Mouse (Mus musculus) retina, adult 2 months (tissue): Measurements from ENCODE around the gene Prr7.

Experiments
- DNase-seq: peaks from one replicate; pipeline ENCODE4 v3.0.0-alpha.2; 2012; ENCODE audit warnings: low read depth, low spot score

The Prr7 gene

DNA sequence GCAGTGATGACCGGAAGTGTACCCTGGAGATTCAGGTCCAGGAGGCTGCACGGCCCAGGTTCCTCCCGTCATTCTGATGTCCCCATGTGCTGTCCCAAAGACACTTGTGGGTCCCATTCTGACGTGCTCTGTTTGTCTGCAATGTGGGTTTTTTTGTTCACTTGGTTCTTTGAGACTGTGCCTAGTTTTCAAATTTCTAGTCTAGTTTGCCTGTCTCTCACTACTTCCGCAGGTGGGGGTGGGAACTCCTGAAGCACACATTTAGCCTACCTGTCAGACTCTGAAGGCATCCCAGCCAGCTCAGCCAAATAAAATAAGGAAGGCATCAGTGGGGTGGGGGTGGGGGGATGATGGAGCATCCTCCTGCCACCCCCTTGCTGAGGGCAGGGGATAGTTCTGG is 15.9 kb upstream of the Prr7 start:
- DNase-seq = no peak

DNA sequence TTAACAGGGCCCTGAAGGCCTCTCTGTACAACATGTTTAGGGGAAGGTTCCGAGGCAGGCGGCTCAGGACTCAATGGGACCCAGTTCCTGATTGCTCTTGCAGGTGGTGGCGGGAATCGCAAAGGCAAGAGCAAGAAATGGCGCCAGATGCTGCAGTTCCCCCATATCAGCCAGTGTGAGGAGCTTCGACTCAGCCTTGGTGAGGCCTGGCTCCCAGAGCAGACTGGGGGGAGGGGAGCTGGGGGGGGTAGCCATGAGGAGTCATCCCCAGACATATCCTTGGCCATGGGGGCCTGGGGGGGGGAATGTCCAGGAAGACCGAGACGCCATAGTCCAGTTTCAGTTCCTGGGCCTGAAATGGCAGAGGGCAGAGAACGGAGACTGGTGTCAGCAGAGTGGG is 14.9 kb upstream of the Prr7 start:
- DNase-seq = no peak

DNA sequence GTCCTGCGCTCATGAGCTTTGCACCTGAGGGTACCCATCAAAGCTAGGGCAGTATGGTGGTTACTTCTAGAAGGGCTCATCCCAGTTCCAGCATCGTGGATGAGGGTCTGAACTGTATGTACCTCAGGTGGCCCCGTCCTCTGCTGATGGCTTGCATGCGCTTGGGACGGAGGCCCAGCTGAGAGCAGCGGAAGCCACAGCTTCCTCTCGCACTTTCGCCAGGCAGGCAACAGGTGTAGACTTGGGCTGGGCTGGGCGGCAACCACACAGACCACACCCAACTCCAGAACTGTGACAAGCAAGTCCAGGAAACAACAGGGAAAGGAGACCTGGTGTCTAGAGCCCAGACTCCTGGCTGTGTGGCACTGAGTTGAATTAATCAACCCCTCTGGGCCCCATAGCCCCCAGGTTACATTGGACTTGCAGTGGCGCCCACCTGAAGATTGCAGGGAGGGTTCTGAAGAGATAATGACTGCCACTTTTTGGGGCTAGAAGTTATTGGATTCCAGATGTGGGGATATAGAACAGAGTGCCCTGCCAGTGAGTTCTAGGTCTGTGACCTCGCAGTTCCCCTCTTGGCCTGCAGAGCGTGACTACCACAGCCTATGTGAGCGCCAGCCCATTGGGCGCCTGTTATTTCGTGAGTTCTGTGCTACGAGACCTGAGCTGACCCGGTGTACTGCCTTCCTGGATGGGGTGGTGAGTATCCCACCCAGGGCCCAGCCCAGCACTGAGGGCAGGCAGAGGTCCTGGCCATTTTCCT is 14.2 kb upstream of the Prr7 start:
- no peak for DNase-seq

DNA sequence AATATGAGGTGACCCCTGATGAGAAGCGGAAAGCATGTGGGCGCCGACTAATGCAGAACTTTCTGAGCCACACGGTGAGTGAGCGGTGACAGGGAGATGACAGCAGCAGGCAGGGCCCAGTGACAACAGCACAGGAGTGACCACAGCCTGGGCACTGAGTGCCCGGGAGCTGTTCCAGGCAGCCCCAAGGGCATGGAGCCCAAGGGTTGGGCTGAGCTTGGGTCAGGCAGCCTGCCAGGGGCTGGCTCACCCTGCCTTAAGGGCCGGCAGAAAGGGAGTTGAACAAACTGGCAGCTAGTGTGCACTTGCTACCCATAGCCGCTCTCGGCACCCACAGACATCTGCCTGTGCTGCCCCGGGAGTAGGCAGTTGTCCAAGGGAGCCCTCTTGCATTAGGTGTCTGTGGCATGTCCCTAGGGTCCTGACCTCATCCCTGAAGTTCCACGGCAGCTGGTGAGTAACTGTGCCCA is 13.5 kb upstream of the Prr7 start:
- DNase-seq = no peak

DNA sequence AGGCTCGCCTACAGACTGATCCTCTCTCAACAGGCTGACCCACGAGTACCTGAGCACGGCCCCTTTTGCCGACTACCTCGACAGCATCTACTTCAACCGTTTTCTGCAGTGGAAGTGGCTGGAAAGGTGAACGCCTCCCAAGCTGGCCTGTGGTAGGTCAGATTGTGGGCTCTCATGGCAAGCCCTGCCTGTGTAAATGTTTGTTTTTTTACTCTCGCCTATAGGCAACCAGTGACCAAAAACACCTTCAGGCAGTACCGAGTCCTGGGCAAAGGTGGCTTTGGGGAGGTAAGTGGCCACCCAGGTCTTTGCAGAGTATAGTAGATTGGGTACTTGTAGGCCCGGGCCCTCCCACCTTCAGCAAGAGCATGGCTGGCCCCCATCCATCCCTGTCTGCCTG is 12.8 kb upstream of the Prr7 start:
- no peak for DNase-seq

DNA sequence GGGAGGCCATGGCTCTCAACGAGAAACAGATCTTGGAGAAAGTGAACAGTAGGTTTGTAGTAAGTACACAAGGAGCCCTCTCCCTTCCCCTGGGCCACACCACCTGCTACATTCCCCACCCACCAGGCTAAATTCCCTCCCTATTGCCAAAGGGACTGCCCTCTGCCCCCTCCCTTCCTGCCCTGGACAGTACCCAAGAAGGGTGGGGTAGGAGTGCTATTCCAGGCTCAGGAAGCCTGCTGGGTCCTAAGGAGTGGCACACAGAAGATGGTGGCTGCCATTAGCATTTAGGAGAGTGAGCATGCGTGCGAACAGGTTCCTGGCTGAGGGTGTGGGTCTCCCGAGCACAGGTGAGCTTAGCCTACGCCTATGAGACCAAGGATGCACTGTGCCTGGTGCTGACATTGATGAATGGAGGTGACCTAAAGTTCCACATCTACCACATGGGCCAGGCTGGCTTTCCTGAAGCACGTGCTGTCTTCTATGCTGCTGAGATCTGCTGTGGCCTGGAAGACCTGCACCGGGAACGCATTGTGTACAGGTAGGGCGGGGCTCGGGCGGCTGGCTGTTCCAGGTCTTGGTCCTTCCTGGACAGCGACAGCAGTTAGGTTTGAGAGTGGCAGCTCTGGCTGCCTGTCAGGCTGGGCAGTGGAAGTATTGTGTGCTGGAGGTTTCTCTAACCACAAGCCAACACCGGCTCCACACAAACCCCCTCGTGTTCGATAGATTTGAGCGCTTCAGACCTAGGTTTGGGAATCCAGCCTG is 12.1 kb upstream of the Prr7 start:
- DNase-seq = no peak

DNA sequence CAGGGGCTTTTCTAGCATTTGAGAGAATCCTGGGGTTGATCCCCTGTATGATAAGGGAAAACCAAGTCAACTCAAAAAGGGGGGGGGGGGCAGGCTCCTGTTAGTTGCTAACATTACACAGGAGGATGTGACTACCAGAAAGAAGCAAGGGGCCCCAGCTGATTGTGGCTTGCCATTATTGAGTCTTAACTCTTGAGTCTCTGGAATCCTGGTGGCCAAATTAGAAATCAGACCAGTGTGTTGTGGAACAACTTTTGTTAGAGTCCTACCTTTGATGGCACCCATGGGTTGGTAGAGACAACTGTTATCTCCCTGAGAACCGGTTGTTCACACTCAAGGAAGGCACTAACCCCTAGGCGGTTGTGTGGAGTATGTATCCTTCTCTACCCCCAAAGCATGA is 1.1 kb upstream of the Prr7 start:
- no peak for DNase-seq

DNA sequence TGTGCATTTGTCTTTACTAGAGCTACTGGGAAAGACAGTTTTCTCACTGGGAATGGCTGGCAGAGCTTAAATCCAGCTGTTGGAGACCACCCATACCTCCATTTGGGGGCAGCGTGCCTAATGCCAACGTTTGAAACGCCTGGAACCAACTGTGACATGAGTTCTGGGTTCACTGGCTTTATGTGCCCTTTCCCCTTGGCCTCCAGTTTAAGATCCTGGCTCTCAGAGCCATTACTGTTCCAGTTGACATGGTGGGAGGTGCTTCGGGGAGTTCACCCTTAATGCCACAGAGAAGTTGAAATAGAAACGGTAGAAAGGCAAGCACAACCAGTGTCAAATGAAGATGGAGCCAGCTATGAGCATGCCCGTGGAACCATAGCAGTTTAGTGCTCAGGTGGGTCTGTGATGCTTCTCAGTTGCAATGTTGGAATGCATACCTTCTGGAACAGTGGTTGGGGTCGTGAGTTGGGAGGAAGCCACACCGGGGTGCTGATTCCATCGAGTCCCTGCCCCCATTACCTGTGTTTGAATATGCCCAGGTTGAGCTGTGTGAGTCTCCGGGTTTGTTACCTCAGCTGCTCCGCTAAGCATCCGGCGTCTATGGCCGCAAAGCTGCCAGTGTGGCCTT is 554 bp upstream of the Prr7 start:
- DNase-seq = no peak

DNA sequence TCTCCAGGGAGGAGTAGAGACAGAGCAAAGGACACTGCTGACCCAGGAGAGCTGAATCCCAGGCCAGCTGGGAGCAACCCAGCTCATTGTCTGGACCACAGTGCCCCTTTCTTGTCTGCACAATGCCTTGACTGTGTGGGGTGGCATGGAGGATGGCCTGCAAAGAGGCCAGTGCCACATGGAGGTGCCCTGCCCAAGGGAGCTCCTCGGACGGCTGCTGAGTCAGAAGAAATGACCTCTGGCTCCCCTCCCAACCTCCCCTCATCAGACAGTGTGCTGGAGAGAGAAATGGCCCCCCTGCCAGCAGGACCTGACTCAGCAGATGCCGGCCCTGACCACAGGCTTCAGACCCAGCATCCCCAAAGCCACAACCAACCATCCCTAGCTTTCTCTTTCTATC is 1.1 kb downstream of the Prr7 start:
- DNase-seq = no peak

DNA sequence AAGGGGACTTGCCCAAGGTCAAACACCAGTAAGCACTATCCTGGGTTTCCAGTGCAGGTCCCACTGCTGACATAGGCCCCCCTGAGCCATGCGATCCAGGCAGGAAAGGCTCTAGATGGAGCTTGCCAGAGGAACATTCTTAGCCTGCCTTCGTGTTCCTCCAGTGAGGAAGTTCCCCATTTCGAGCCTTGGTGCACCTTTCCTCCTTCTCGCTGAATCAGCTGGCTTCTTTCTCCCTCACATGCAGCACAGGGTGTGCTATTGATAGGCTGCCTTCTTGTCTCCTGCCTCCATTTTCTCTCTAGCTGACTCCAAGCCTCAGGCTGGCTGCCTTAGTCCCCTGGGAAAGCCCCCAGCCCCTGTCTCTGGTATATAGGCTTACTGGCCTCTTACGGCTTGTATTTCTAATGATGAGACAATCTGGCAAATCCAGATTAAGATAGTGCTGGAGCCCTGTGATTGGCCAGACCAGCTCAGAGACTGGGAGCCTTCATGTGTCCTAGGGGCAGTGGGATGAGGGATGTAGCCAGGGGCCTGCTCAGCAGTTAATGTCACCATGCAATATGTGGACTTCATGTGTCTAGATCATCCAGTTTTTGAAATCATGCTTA is 1.9 kb downstream of the Prr7 start:
- DNase-seq = no peak

DNA sequence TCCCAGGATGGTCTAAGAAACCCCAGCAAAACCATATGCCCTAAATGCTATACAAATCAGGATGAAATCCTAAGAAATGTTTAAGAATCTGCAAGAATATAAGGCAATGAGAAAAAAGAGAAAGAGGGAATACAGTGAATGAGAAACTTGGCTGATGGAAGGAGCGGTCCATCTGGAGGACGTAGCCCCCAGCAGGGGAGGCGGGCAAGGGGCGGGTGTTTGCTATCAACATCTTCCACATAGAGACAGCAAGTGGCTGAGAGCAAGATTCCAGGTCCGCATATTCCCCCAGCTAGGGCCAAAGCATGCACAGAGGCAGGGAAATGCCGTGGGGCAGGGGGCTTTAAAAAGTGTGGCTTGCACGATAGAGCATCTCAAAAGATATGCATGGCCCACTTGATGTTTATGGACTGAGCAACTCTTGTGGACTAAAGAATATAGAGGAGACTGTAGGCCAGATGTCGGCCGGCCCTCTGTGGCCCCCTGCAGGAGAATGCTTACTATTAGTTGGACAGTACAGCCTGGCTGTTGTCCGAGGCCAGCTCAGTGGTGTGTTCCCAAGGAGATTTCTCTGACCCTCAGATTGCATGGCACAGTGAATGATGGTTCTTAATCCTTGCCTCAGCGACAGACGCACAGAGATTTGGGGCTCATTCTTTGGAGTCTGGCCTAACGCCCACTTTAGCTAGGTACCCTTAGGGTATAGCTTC is 4.9 kb downstream of the Prr7 start:
- no peak for DNase-seq

DNA sequence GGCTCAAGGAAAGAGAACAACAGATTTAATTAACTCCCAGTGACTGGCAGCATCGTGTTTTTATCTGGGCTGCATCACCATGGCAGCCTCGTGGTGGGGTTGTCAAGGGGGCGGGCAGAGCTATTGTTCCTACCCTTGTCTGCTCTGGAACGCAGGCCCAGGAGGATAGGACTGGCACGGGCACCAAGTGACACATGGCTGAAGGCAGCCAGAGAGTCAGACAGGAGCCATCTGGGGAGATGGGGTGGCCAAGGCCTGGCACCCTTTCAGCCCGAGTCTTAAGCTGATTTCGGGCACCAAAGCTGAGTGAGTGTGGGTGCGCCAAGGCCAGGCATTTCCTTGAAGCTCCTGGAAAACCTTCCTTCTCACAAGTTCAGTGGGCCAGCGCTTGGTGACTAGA is 6.3 kb downstream of the Prr7 start:
- no peak for DNase-seq

DNA sequence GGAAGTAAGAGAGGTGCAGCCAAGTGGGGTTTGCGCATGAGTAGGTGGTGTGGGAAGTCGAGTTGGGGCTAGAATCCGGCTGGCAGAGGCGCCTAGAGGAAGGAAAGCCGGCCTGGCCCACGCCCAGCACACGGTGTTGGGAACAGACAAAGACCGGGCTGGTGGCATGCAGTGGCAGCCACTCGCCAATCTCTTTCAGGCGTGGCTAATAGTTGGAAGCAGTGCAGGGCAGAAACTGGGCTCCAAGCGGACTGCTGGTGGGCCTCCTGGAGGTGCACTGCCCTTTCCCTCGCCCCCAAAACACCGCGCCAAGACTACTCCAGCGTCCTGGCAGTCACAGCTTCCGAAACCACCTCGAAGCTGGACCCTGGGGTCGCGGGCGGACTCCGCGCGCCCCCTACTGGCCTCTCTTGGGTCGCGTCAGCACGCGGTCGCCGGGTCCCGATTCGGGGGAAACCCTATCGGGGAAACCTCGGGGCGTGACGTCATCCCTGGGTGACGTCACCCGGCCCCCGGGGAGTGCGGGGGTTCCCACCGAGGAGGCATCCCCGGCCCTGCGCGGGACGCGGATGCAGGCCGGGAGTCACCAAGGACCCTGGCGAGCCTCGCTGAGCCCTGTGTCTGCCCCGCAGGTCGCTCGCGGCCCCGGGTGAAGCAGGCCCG is 7.2 kb downstream of the Prr7 start:
- DNase-seq = no peak

DNA sequence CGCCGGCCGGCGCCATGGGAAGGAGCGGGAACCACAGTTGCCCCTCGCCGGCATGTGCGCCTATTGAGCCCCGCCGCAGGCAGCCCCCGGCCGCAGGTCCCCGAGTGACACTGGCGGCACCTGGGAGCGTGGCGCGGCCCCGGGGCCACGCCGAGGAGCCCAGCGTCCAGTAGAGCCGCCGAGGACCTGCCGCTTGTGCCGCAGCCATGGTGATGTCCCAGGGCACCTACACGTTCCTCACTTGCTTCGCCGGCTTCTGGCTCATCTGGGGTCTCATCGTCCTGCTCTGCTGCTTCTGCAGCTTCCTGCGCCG is 7.7 kb downstream of the Prr7 start:
- no peak for DNase-seq

DNA sequence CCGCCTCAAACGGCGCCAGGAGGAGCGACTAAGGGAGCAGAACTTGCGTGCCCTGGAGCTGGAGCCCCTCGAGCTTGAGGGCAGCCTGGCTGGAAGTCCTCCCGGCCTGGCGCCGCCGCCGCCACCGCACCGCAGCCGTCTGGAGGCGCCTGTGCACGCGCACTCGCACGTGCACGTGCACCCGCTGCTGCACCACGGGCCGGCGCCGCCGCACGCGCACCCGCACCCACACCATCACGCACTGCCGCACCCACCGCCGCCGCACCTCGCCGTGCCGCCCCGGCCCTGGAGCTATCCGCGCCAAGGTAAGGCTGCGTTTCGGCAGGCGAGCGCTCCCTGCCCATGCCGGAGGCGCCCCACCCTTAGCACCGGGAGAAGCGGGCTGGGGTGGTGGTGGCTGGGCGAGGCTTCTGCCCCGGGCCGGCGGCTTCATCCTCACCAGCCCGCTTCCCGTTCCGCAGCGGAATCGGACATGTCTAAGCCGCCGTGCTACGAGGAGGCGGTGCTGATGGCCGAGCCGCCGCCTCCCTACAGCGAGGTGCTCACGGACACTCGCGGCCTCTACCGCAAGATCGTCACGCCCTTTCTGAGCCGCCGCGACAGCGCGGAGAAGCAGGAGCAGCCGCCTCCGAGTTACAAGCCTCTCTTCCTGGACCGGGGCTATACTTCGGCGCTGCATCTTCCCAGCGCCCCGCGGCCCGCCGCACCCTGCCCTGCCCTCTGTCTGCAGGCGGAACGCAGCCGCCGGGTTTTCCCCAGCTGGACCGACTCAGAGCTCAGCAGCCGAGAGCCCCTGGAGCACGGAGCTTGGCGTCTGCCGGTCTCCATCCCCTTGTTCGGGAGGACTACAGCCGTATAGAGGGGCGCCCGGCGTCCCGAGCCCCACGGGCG is 8.3 kb downstream of the Prr7 start:
- no peak for DNase-seq

DNA sequence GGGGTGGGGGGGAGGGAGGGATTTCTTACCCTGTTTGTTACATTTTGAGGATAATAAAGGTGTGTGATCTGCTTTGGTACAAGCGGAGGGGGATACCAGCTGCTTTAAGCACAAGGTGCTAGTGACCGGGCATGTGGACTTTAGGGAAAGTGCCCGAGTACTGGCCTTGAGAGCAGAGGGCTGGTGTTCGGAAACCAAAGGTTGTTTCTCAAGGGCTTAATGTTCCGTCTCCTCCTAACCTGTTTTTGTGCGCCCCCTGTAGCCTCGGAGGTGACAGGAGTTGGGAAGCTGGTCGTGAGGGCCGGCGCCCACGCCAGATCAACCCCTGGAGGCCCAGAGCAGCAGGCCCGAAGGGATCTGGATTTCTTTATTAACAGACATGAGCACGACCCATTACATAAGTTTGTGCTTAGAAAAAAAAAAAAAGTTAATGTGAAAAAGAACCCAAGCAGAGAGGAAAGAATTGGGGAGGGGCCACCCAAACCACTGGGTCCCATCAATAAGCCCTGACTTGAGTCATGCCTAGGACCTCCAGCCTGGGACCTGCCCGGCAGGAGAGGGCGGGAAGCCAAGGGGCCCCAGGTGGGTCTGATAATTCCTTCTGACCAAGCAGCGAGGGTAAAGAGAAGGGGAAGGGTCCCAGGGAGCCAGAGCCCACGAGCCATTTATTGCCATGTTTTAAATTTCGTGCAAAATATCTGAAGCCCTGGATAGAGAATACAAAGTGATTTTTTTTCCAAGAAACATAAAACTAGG is 9.2 kb downstream of the Prr7 start:
- no peak for DNase-seq

DNA sequence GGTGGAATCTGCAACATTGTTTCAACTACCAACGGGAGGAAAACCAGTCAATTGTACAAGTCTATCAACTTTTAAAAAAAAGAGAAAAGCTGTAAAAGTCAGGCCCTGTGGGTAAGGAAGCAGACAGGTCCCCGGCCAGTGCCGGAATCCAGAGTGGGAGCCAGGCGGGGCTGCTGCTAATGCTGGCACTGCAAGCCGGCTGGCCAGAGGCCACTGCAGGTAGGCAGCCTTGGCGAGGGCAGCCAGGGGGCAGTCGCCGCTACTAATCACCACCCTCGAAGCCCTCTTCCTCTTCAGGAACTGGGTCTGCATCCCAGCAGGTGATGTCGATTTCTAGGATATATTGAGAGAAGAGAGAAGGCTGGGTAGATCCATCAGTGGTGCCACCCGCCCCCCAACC is 9.9 kb downstream of the Prr7 start:
- DNase-seq = no peak

DNA sequence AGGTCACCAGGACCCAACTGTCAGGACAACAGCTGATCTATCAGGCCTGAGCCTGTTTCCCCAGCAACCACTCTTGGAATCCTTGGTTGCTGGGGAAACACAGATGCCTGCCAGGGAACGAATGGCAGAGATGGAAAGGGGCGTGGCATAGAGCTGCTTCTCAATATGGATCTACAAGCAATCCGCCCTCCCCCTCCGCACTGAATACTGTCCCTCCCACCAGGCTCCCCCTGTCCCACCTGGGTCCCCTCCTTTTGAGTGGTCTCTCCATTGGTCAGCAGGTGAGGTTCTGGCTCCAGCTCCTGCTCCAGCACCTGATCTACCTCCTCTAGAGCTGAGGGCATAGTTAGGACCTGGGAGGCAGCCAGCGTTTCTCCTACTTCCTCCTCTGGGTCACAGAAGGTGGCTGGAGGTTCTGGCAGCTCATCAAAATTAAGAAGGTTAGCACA is 10.6 kb downstream of the Prr7 start:
- no peak for DNase-seq

DNA sequence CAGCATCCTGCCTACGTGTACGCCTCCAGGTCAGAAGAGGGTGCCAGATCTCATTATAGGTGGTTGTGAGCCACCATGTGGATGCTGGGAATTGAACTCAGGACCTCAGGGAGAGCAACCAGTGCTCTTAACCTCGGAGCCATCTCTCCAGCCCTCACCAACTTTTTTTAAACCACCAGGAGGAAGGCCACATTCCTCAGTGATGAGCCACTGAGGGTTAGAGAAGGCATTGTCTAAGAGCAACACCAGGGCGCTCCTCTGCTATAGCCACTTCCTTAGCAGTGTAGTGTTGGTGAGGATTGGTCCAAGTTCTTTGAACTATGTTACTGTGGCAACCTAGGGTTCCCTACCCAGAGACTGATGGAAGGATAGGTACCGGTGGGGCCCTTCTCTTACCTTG is 11.7 kb downstream of the Prr7 start:
- no peak for DNase-seq

DNA sequence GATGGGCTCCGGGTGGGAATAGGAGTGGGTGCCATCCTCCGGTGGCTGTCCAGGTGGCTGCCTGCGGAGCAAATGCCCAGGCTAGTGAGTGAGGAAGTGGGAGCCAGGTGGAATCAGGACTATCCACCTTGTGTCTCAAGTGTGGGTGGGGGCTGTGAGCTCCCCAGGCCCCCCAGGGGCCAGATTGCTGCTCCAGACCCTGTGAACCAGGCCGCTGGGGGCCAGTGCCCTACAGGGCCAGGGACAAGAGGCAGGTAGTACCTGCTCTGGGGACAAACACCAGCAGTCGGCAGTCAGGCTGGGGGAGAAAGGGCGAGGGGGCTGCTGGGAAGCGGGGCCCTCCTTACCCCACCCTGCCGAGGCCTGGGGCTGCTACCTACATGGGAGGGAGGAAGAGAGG is 12.2 kb downstream of the Prr7 start:
- no peak for DNase-seq
